Mouse (Mus musculus): ENCODE data around the gene Nell2. TPM values are rescaled to one million over a fixed set of nuclear protein-coding genes. Genes with fewer than 3 reads are reported as not detected.

Nell2 gene
- polyA plus RNA-seq, 1 experiment from 2014 or later = 0.17 TPM

DNA sequence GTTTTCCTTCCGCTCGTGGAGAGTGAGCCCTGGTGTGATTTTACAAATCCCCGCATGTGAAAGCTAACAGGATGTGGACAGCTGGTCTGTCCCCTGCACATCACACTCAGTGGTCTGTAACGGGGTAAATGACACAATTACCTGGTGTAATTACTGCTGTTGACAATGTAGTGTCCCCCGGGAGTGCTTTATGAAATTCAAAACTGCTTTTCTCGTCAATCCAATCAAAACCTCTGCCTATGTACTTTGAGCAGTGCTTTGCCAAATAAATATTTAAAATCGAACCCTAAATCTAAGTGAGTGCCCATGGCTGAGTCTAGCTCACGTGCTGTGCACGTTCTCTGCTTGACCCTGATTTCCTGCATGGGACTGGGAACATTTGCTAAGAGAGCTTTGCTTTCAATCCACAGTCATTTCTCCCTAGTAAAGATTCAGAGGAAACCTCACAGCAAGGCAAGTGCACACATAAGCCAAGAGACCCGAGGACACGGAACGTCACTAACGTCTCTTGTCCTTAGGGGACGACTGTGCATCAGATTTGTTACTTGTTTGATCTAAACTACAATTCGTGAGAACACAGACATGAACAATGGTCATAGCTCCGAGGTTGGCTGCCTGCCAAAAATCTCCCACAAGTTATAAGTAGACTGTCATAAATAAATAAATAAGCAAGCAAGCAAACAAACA, 214.1 kb downstream of the Nell2 start:
- H3K36me3 ChIP-seq (ENCODE audit: insufficient read depth, low read length) = no peaks in the 10 kb centered on the region
- H3K4me2 ChIP-seq (replicated peaks; ENCODE audit: low read depth, low read length) = no peak overlapping the region
- DNase-seq (ENCODE audit: low spot score) (no peak), ATAC-seq (no peak)
- TF ChIP-seq EP300 (IDR thresholded peaks at IDR 0.05) (no peak), CTCF (IDR thresholded peaks at IDR 0.05) (no peak)
- H3K9me3 ChIP-seq (ENCODE audit: low read length) = no peaks in the 10 kb centered on the region
- no peak overlapping the region for H3K9ac ChIP-seq (replicated peaks; ENCODE audit: low read depth)
- H3K27ac ChIP-seq (ENCODE audit: low read length) = no peak overlapping the region
- WGBS = 52% methylated on average over 16 of the region's 16 CpGs
- H3K4me1 ChIP-seq (ENCODE audit: insufficient read depth, low read depth, low read length) = no peaks in the 10 kb centered on the region
- H3K27me3 ChIP-seq (replicated peaks; ENCODE audit: insufficient read depth, low read length) = no peaks in the 10 kb centered on the region
- H3K4me3 ChIP-seq (ENCODE audit: low read depth, low read length) = no peak overlapping the region

DNA sequence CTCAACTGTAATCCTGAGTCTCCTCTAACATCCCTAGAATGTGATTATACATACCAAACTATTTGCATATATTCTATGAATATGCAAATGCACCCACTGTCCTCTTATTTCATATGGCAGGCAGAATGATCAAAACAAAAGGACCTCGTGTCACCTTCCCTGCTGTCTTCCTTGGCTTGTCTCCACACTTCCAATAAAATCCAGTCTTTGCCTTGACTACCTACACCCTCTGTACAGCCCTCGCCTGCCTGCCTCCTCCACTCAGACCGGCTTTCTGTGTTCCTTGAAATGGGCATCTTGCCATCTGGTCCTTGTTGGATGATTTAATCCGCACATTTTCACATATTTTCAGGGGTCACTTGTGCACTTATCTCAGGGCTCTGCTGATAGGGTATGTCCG, 215.1 kb downstream of the Nell2 start:
- H3K4me3 ChIP-seq (ENCODE audit: low read depth, low read length) = no peak overlapping the region
- ATAC-seq (no peak), DNase-seq (ENCODE audit: low spot score) (no peak)
- no peak overlapping the region for H3K27ac ChIP-seq (ENCODE audit: low read length)
- WGBS = 49% methylated on average over 5 of the region's 5 CpGs
- no peaks in the 10 kb centered on the region for H3K27me3 ChIP-seq (replicated peaks; ENCODE audit: insufficient read depth, low read length)
- no peaks in the 10 kb centered on the region for H3K4me1 ChIP-seq (ENCODE audit: insufficient read depth, low read depth, low read length)
- TF ChIP-seq EP300 (IDR thresholded peaks at IDR 0.05) (no peak), CTCF (IDR thresholded peaks at IDR 0.05) (no peak)
- H3K36me3 ChIP-seq (ENCODE audit: insufficient read depth, low read length) = no peaks in the 10 kb centered on the region
- no peak overlapping the region for H3K9ac ChIP-seq (replicated peaks; ENCODE audit: low read depth)
- H3K9me3 ChIP-seq (ENCODE audit: low read length) = no peaks in the 10 kb centered on the region
- no peak overlapping the region for H3K4me2 ChIP-seq (replicated peaks; ENCODE audit: low read depth, low read length)

GRCm38 (mm10) chr15:95304102-95304501, 224.3 kb downstream of the Nell2 start:
- 80% methylated on average over 8 of the region's 8 CpGs for WGBS
- Histone ChIP-seq H3K9ac (replicated peaks; ENCODE audit: low read depth) (no peak overlapping the region), H3K27ac (ENCODE audit: low read length) (no peak overlapping the region), H3K27me3 (replicated peaks; ENCODE audit: insufficient read depth, low read length) (no peaks in the 10 kb centered on the region), H3K4me3 (ENCODE audit: low read depth, low read length) (no peak overlapping the region), H3K36me3 (ENCODE audit: insufficient read depth, low read length) (no peaks in the 10 kb centered on the region), H3K9me3 (ENCODE audit: low read length) (no peaks in the 10 kb centered on the region), H3K4me1 (ENCODE audit: insufficient read depth, low read depth, low read length) (no peaks in the 10 kb centered on the region), H3K4me2 (replicated peaks; ENCODE audit: low read depth, low read length) (no peak overlapping the region)
- ATAC-seq (no peak), DNase-seq (ENCODE audit: low spot score) (no peak)
- no peak for TF ChIP-seq CTCF (IDR thresholded peaks at IDR 0.05)
- TF ChIP-seq EP300 (IDR thresholded peaks at IDR 0.05) = no peak

GRCm38 (mm10) chr15:95296561-95296960, 231.8 kb downstream of the Nell2 start:
- ATAC-seq = no peak
- WGBS = 84% methylated on average over 10 of the region's 10 CpGs
- TF ChIP-seq EP300 (IDR thresholded peaks at IDR 0.05) (no peak), CTCF (IDR thresholded peaks at IDR 0.05) (no peak)
- H3K9me3 ChIP-seq (ENCODE audit: low read length) = no peaks in the 10 kb centered on the region
- H3K27me3 ChIP-seq (replicated peaks; ENCODE audit: insufficient read depth, low read length) = no peaks in the 10 kb centered on the region
- no peak overlapping the region for H3K9ac ChIP-seq (replicated peaks; ENCODE audit: low read depth)
- no peaks in the 10 kb centered on the region for H3K36me3 ChIP-seq (ENCODE audit: insufficient read depth, low read length)
- DNase-seq (ENCODE audit: low spot score) = no peak
- H3K4me1 ChIP-seq (ENCODE audit: insufficient read depth, low read depth, low read length) = no peaks in the 10 kb centered on the region
- no peak overlapping the region for H3K4me2 ChIP-seq (replicated peaks; ENCODE audit: low read depth, low read length)
- no peak overlapping the region for H3K27ac ChIP-seq (ENCODE audit: low read length)
- H3K4me3 ChIP-seq (ENCODE audit: low read depth, low read length) = no peak overlapping the region

- no peak for ATAC-seq
- TF ChIP-seq EP300 (IDR thresholded peaks at IDR 0.05) (no peak), CTCF (IDR thresholded peaks at IDR 0.05) (no peak)
- no peak for DNase-seq (ENCODE audit: low spot score)
- H3K9ac ChIP-seq (replicated peaks; ENCODE audit: low read depth) = no peak overlapping the region
- no peaks in the 10 kb centered on the region for H3K4me1 ChIP-seq (ENCODE audit: insufficient read depth, low read depth, low read length)
- 43% methylated on average over 10 of the region's 10 CpGs for WGBS
- no peak overlapping the region for H3K4me3 ChIP-seq (ENCODE audit: low read depth, low read length)
- no peak overlapping the region for H3K4me2 ChIP-seq (replicated peaks; ENCODE audit: low read depth, low read length)
- no peaks in the 10 kb centered on the region for H3K36me3 ChIP-seq (ENCODE audit: insufficient read depth, low read length)
- no peak overlapping the region for H3K27ac ChIP-seq (ENCODE audit: low read length)
- no peaks in the 10 kb centered on the region for H3K27me3 ChIP-seq (replicated peaks; ENCODE audit: insufficient read depth, low read length)
- no peaks in the 10 kb centered on the region for H3K9me3 ChIP-seq (ENCODE audit: low read length)
Measured at GRCm38 (mm10) chr15:95289047-95289446, 239.3 kb downstream of the Nell2 start.

DNA sequence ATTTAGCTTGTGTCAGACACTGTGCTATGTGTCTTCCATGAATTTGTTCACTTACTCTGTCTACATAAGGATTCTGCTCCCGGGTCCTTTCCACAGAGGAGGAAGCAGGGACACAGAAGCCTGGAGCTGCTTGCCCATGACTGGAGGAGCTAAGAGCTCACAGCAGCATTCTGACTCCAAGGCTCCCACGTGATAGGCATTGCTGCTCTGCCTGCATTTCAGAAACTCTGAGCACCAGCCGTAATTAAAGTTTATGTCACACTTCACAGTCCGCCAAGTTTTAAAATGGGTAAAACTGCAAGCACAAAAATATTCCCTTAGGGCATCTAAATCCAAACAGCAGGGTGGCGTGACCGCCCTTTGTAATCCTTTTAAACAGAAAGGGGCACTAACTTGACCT, 243.2 kb downstream of the Nell2 start:
- Histone ChIP-seq H3K4me1 (ENCODE audit: insufficient read depth, low read depth, low read length) (no peaks in the 10 kb centered on the region), H3K36me3 (ENCODE audit: insufficient read depth, low read length) (no peaks in the 10 kb centered on the region), H3K9me3 (ENCODE audit: low read length) (no peaks in the 10 kb centered on the region), H3K9ac (replicated peaks; ENCODE audit: low read depth) (no peak overlapping the region), H3K27me3 (replicated peaks; ENCODE audit: insufficient read depth, low read length) (no peaks in the 10 kb centered on the region), H3K27ac (ENCODE audit: low read length) (no peak overlapping the region), H3K4me3 (ENCODE audit: low read depth, low read length) (no peak overlapping the region), H3K4me2 (replicated peaks; ENCODE audit: low read depth, low read length) (no peak overlapping the region)
- WGBS = 61% methylated on average over 6 of the region's 6 CpGs
- TF ChIP-seq CTCF (IDR thresholded peaks at IDR 0.05) (no peak), EP300 (IDR thresholded peaks at IDR 0.05) (no peak)
- ATAC-seq = no peak
- no peak for DNase-seq (ENCODE audit: low spot score)

DNA sequence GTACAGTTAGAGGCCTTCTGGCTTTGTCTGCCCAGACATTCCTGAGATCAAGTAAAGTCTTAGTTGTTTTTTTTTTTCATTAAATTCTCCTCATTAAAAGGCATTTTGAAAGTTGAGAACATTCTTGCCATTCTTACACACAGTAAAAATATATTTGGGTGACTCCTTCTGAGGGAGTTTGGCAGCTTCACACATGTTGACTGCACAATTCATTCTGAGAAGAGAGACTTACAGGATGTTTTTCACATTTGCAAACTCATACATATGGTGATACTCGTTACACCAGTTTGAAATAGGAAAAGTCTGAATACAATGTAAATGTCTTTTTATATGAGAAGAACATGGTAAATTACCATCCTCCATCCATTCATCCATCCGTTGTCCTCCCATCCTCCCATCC, 247.4 kb downstream of the Nell2 start:
- Histone ChIP-seq H3K27me3 (replicated peaks; ENCODE audit: insufficient read depth, low read length) (no peaks in the 10 kb centered on the region), H3K4me2 (replicated peaks; ENCODE audit: low read depth, low read length) (no peak overlapping the region), H3K27ac (ENCODE audit: low read length) (no peak overlapping the region), H3K4me3 (ENCODE audit: low read depth, low read length) (no peak overlapping the region), H3K9ac (replicated peaks; ENCODE audit: low read depth) (no peak overlapping the region), H3K9me3 (ENCODE audit: low read length) (no peaks in the 10 kb centered on the region), H3K4me1 (ENCODE audit: insufficient read depth, low read depth, low read length) (no peaks in the 10 kb centered on the region), H3K36me3 (ENCODE audit: insufficient read depth, low read length) (no peaks in the 10 kb centered on the region)
- ATAC-seq (no peak), DNase-seq (ENCODE audit: low spot score) (peak; percentile 43)
- TF ChIP-seq CTCF (IDR thresholded peaks at IDR 0.05) (no peak), EP300 (IDR thresholded peaks at IDR 0.05) (no peak)
- 58% methylated on average over 2 of the region's 2 CpGs for WGBS

Measured in lung, postnatal 0 days (tissue).